Mouse (Mus musculus) cerebellum, adult 11 months (tissue): ENCODE data around the gene Zfp609.
"Not testable (repeated sequence)": the region's sequence is repeated elsewhere in the genome, so short reads cannot be mapped to it uniquely, and the experiment has no call there.

Experiments
- DNase-seq: peaks from one replicate; pipeline ENCODE4 v3.0.0; 2022

Zfp609 gene

GRCm38 (mm10) chr9:65667701-65668100 lies 159.7 kb downstream of the Zfp609 start, which contains the start of gene Oaz2:
Gene Oaz2 (plus strand): TSS chr9:65668001.
- DNase-seq, result no peak

DNA sequence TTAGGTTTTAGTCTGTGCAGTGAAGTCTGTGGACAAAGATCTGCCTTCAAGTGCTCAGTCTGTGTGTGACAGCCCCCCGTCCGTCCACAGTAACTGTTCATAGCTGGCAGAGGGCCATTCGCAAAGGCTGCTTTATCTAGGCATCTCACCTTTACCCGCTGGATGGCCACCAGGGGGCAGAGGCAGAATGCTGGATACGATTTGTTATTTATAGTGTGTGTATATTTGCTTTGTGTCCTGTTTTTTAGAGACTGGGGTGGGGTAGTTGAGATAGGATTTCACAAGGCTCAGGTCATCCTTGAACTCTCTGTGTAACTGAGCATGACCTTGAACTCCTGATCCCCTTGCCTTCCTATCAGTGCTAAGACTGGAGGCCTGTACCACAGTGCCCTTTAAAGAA lies 161.3 kb downstream of the Zfp609 start:
- DNase-seq, result peak; percentile 47

DNA sequence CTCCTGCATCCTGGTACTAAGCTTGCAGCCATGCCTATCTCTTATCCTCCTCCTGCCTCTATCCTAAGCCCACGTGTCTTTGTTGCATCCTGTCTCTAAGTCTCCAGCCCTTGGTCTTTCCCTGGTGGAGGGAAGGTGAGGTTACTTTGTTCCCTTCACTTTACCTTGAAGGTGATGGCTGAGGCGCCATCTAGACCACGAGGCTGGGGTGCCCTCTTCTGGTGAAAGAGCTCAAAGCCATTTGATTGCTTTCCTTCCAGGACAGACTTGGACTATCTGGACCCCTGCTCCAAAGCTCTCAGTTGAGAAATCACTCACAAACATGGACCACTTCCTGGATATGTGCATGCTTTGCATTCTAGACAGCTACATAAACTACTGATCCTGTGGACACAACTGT lies 163.2 kb downstream of the Zfp609 start:
- no peak for DNase-seq

DNA sequence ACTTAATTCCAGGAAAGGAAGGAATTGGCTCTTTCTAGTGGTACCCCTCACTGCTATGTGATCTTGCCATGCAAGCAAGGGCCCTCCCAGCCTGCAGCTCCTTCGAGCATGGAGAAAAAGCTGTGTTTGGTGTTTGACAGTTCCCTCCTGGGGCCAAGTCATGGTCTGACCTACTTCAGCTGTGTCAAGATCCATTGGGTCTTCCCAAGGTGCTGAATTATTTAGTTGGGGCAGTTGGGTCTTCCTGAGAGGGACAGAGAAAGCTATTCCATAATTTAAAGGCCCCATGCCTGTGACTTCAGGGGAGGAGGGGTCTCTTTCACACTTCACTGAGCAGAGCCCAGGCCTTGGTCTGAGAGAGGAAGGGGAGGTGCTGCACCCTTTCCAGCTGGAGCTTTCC lies 165.9 kb downstream of the Zfp609 start:
- no peak for DNase-seq

DNA sequence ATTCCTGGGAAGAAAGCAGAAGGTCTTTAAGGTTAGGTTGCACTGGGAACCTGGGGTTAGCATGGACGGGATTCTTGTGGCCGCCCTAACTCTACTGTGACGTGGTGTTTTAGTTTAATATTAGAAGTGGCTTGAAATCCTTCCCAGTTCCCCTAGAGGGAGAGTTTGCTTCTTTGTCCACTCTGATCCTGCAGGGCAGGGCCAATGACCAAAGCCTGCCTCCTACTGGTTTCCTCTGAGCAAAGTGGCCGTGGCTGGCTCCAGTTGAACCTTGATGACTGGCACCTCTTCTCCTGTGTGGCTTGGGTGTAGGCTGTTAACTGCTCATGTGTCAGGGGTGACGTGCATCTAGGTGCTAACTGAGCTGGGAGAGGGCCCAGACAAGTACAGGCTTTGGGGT lies 166.3 kb downstream of the Zfp609 start:
- DNase-seq, result no peak

- no peak for DNase-seq
Observed at GRCm38 (mm10) chr9:65657218-65657617, 170.1 kb downstream of the Zfp609 start.

DNA sequence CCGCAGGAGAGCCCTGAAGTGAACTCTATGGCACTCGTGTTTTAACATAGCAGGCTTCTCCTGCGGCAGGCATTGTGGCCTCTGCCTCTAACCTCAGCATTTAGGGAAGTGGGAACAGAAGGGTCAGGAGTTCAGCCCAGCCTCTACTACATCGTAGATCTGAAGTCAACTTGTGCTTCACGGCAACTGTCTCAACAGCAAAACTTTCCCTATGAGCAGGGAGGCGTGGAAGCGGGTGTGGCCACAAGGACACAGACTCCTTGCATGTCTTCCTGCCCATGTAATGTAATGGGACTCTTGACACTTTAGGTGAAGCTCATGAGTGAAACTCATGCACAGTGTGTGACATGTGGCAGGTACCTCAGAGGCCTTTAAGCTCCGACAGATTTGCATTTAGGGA lies 171.8 kb downstream of the Zfp609 start:
- no peak for DNase-seq

DNA sequence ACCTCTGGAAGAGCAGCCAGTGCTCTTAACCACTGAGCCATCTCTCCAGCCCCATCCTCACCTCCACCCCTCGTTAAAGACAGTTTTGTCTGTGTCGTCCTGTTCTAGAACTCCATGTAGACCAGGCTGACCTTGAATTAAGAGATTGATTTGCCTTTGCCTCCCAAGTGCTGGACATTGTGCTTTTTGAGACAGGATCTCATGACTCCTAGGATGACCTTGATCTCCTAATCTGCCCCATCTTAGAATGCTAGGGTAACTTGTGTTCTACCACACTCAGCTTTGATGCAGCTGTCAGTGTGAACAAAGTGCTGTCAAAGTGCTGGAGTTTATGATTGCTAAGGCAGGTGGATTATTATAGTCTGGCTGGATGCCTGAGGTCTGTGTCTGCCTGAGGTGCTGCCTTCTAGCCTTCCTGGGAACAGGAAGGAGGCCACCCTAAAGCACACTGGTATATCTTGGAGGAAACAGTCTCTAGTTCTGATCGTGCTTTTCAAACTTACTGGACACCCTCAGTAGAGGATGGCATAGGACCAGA lies 172.6 kb downstream of the Zfp609 start:
- DNase-seq, result no peak

DNA sequence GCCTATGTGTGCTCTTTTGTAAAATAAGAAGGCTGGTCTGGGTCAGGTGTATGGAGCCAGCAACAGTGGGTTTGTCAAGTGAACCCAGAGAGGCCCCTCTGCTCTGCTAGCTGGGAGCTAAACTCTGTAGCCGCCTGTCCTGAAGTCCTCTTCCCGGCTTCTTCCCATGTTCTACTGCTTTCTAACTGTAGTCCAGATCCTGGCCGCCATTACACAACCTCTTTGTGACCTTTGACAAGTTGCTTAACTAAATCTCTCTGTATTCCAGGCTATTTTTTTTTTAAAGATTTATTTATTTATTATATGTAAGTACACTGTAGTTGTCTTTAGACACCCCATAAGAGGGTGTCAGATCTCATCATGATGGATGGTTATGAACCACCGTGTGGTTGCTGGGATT lies 173.6 kb downstream of the Zfp609 start:
- no peak for DNase-seq

- not testable (repeated sequence) for DNase-seq
Observed at GRCm38 (mm10) chr9:65651957-65652356, 175.4 kb downstream of the Zfp609 start.

DNA sequence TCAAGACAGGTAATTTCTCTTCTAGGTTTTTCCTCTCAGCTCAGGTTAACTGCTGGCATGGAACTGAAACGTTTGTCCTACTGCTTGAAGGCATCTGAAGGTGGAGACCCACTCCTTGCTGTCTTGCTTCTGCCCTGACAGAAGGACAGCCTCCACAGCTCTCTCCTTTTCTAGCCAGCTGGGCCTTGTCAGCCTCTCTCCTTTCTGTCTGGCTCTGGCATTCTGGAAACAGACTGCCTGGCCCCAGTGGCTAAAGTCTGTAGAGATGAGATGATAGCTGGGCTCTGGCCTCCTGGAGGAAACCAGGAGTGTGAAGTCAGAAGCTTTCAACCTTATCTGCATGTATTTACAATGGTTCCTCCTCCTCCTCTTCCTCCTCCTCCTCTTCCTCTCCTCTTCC lies 177.4 kb downstream of the Zfp609 start:
- DNase-seq, result no peak

- no peak for DNase-seq
Observed at GRCm38 (mm10) chr9:65648730-65649129, 178.6 kb downstream of the Zfp609 start.

DNA sequence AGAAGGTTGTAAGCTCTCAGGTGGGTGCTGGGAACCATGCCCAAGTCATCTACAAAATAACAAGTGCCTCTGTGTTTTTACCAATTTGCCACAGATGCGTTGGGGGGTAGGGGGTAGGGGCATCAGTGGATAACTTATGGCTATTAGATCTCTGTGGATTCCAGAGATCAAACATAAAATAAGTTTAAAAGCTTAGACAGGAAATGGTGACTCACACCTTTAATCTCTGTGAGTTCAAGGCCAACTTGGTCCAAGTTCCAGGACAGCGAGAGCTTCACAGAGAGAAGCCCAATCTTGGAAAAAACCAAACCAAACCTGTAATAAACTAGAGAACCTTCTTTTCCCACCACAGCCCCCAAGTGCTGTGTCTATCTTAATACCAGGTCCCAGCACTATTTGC lies 180.6 kb downstream of the Zfp609 start:
- DNase-seq, result no peak

GRCm38 (mm10) chr9:65645984-65646383 lies 181.4 kb downstream of the Zfp609 start:
- DNase-seq, result no peak

GRCm38 (mm10) chr9:65644960-65645359 lies 182.4 kb downstream of the Zfp609 start:
- no peak for DNase-seq

DNA sequence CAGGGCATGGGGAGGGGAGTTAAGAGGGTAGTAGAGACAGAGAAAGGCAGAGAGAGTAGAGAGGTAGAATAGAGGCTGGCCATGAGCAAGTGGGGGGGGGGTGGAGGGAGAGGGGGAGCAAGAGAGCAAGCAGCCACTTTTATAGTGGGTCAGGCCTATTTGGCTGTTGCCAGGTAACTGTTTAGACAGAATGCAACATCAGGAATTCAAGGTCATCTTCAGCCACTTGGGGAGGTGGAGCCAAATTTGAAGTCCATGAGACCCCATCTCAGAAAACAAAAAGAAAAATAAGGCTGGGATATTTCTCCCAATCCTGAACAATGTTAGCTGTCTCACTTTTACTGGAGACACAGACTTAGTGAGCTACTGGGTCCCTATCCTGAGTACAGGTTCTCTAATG lies 184.8 kb downstream of the Zfp609 start:
- no peak for DNase-seq
